Mouse (Mus musculus) midbrain, postnatal 0 days (tissue): ENCODE results near the gene Cdc37l1. TPM values are rescaled to one million over a fixed set of nuclear protein-coding genes. Genes with fewer than 3 reads are reported as not detected.

Experiments used
- ATAC-seq: fragments of 200-750 bp; cut with Nextera tagmentation; 2 replicates; pipeline ENCODE4 v1.8.0; 2017; ENCODE audit warnings: moderate number of reproducible peaks, mild to moderate bottlenecking, moderate TSS enrichment, moderate library complexity; ENCODE audit not compliant: low FRiP score
- DNase-seq: peaks from one replicate; pipeline ENCODE4 v3.0.0-alpha.2; 2015; ENCODE audit warnings: low spot score
- H3K27ac ChIP-seq: fragments of 300-500 bp; sonication (generic); 2 replicates; pipeline ENCODE4 v1.5.1; 2014; ENCODE audit warnings: low read depth, mild to moderate bottlenecking, low read length, mixed read lengths
- H3K27me3 ChIP-seq: fragments of 300-500 bp; sonication (generic); 2 replicates; pipeline ENCODE4 v1.6.1; 2014; ENCODE audit warnings: low read length, control low read depth, mixed read lengths; ENCODE audit not compliant: insufficient read depth
- H3K36me3 ChIP-seq: fragments of 300-500 bp; sonication (generic); 2 replicates; pipeline ENCODE4 v1.6.1; 2014; ENCODE audit warnings: low read length, control low read depth, mixed read lengths; ENCODE audit not compliant: insufficient read depth
- H3K4me1 ChIP-seq: fragments of 300-500 bp; sonication (generic); 2 replicates; pipeline ENCODE4 v1.6.1; 2014; ENCODE audit warnings: mild to moderate bottlenecking, control low read depth, antibody characterized with exemption, low read length, mixed read lengths; ENCODE audit not compliant: insufficient read depth
- H3K4me2 ChIP-seq: fragments of 300-500 bp; sonication (generic); 2 replicates; pipeline ENCODE4 v1.6.1; 2014; ENCODE audit warnings: low read depth, mild to moderate bottlenecking, low read length, mixed read lengths; ENCODE audit not compliant: poor library complexity, severe bottlenecking
- H3K4me3 ChIP-seq: fragments of 300-500 bp; sonication (generic); 2 replicates; pipeline ENCODE4 v1.5.1; 2014; ENCODE audit warnings: low read depth, mild to moderate bottlenecking, low read length, moderate library complexity
- H3K9ac ChIP-seq: fragments of 300-500 bp; sonication (generic); replicated peaks from 2 replicates; pipeline ENCODE4 v1.6.1; 2014; ENCODE audit warnings: mild to moderate bottlenecking, low read length, moderate library complexity, mixed read lengths; ENCODE audit not compliant: poor library complexity, severe bottlenecking
- H3K9me3 ChIP-seq: fragments of 300-500 bp; sonication (generic); 2 replicates; pipeline ENCODE4 v1.6.1; 2016; ENCODE audit warnings: low read length, control low read depth
- CTCF ChIP-seq: IDR thresholded peaks from 2 replicates; pipeline ENCODE4 v1.5.1; 2016; ENCODE audit warnings: antibody characterized with exemption, mild to moderate bottlenecking
- WGBS: fragments of 180-500 bp; shearing (Covaris S2); extraction: QIAGEN DNeasy Blood & Tissue Kit; methylation state at CpG from one replicate; pipeline ENCODE4 v1.1.7; 2014; 5-methylcytosine and 5-hydroxymethylcytosine counted together
- polyA plus RNA-seq: library from polyadenylated mRNA; unstranded; fragments of >200 nt; fragmentation: Nextera tagmentation; extraction: Ambion mirVana; gene quantifications from 2 replicates; pipeline ENCODE4 v1.2.1, GENCODE M21; 2015
- total RNA-seq: library from RNA; depleted of rRNA; stranded (reverse); fragments of >200 nt; gene quantifications from 2 replicates; pipeline ENCODE4 v1.2.3, GENCODE M21; 2014

Gene Cdc37l1
- total and polyA plus RNA-seq, 2 experiments from 2014 or later = 34.2 to 52.2 TPM

DNA sequence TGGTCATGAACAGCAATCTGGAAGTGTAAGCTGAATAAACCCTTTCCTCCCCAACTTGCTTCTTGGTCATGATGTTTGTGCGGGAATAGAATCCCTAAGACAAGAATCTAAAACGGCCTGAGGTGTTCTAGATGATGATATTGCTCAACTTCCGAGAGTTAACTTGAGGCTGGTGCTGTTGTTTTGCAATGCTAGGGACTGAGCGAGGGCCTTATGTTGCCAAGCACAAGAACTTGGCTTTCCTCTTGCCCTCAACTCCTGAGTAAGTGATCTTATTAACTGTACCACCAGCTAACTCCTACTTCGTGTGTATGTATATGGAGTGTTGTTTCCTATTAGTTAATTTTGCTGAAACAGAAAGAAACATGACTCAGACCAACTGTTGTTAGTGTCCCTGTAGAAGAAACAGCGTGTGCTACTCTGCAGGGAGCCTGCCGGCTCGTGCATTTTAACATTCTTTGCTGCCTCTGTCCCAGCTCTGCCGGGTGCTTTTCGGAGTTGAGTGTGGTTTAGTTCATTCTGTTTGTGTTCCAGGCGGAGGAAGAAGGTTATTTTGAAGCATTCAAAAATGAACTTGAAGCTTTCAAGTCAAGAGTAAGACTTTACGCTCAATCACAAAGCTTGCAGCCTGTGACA, 21.3 kb downstream of the Cdc37l1 start:
- H3K4me3 ChIP-seq = no peak overlapping the region
- WGBS = 86% methylated on average over 12 of the region's 12 CpGs
- no peaks in the 10 kb centered on the region for H3K9me3 ChIP-seq
- ATAC-seq (no peak), DNase-seq (no peak)
- no peaks in the 10 kb centered on the region for H3K4me1 ChIP-seq
- TF ChIP-seq CTCF = no peak
- H3K9ac ChIP-seq = no peak overlapping the region
- peaks cover 25% of the 10 kb centered on the region for H3K36me3 ChIP-seq
- H3K4me2 ChIP-seq = no peak overlapping the region
- H3K27me3 ChIP-seq = no peaks in the 10 kb centered on the region
- no peak overlapping the region for H3K27ac ChIP-seq

DNA sequence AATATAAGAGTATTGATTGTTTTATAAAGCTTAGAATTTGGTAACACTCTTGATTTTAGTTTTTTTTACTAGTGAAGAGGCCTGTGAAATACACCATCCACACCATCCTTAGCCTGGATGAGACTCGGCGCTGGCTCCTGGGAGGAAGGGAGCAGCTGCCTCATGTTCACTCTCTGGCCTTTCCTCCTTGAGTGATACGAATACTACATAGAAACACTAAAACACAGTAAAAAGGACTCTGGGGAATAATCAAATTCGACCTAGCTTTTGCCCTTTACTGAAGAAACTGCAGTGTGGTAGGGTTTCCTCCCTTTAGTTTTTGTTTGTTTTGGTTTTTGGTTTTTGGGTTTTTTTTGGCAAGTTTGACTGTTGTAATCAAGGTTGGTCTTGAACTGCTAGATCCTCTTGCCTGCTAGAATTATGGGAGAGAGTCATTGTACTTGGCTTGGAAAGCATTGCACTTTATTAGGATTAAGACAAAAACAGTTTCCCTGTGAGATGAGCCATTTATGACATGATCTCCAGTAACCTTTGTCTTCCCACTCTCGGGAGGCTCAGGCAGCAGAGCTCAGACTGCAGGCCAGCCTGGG, 24.4 kb downstream of the Cdc37l1 start:
- Histone ChIP-seq H3K27me3 (no peaks in the 10 kb centered on the region), H3K36me3 (peaks cover 13% of the 10 kb centered on the region), H3K4me1 (no peaks in the 10 kb centered on the region), H3K4me3 (no peak overlapping the region), H3K9ac (no peak overlapping the region), H3K27ac (no peak overlapping the region), H3K9me3 (no peaks in the 10 kb centered on the region), H3K4me2 (no peak overlapping the region)
- ATAC-seq (no peak), DNase-seq (no peak)
- no peak for TF ChIP-seq CTCF
- 82% methylated on average over 5 of the region's 5 CpGs for WGBS

DNA sequence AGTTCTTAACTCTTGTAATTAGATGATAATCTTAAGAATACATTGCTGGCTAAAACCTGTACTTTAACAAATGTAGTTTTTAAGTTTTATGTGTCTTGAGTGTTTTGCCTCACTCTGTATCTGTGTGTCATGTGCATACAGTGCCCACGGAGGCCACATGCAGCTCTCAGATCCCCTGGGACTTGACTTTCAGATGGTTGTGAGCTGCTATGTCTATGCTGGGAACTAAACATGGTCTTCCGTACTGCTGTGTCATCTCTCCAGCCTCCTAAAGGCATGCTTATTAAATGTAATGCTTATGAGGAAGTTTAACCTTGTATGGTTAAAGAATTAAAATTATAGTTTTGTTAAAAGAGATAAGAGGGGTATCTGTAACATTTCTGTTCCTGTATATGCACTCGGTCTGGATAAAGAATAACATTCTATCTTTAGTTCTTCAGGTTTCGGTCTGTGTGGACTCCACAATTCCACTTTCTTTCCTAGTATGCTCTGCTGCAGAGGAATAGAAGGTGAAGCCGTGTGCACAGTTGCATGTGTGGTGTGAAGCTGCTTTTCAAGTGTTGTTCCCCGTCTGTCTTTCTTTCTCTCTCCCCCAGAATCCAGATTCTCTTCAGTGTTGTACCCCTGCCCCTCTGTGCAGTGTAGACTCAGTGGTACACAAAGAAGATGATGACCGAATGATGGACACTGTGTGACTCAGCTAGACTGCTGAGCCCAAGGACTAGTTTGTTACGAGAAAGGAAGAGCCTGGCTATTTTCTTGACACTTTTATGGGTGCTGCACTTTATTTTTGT, 25.5 kb downstream of the Cdc37l1 start:
- ATAC-seq = no peak
- H3K9me3 ChIP-seq = no peaks in the 10 kb centered on the region
- H3K9ac ChIP-seq = no peak overlapping the region
- no peaks in the 10 kb centered on the region for H3K4me1 ChIP-seq
- H3K4me2 ChIP-seq = no peak overlapping the region
- WGBS = 90% methylated on average over 8 of the region's 8 CpGs
- H3K4me3 ChIP-seq = no peak overlapping the region
- no peak for TF ChIP-seq CTCF
- no peaks in the 10 kb centered on the region for H3K27me3 ChIP-seq
- no peak overlapping the region for H3K27ac ChIP-seq
- H3K36me3 ChIP-seq = peaks cover 13% of the 10 kb centered on the region
- no peak for DNase-seq

DNA sequence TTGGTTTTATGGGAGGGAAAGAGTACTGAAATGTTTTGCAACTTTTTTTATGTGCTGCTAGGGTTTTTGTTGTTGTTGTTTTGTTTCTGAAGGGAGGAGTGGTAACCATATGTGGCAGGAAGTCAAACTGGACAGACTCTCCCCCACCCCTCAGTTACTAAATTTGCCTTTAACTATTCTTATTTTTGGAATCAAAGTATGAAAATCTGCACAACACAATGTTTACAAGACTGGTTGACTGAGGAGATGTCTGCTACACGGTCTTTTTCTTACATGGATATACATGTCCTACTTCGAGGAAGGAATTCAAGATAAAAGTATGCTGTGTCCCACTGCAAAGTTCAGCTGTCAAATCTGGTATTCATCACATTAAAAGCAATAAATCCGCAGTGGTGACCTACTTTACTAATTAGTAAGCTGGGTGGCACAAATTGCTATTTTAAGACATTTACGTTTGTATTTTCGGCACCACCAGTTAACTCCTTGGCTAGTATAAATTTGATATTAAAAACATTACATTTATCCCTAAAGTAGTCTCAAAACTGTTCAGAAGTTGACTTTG, 26.1 kb downstream of the Cdc37l1 start:
- Histone ChIP-seq H3K4me2 (no peak overlapping the region), H3K9ac (no peak overlapping the region), H3K9me3 (no peaks in the 10 kb centered on the region), H3K27me3 (no peaks in the 10 kb centered on the region), H3K27ac (no peak overlapping the region), H3K36me3 (peaks cover 13% of the 10 kb centered on the region), H3K4me3 (no peak overlapping the region), H3K4me1 (no peaks in the 10 kb centered on the region)
- ATAC-seq (no peak), DNase-seq (no peak)
- WGBS = 86% methylated on average over 5 of the region's 5 CpGs
- TF ChIP-seq CTCF = no peak

DNA sequence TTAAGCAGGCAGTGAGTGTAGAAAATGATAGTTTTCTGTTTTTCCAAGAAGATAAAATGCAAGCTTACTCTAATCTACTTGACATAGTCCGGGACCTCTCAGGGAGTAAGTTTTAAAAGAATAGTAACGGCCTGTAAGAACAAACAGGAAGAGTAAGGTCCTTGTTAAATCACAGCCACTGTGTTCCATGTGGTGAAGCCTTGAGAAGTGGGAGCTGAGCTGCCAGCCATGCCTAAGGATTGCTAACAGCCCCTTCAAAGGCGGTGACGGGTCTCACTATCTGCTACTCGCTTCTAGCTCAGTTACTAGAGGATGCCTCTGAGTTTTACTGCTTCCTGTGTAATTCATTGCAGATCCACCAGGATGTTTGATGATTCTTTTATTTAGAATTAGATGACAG, 26.6 kb downstream of the Cdc37l1 start:
- ATAC-seq = no peak
- no peak for TF ChIP-seq CTCF
- H3K27ac ChIP-seq = no peak overlapping the region
- H3K4me2 ChIP-seq = no peak overlapping the region
- WGBS = 83% methylated on average over 5 of the region's 5 CpGs
- H3K27me3 ChIP-seq = no peaks in the 10 kb centered on the region
- DNase-seq = no peak
- H3K9me3 ChIP-seq = no peaks in the 10 kb centered on the region
- peaks cover 14% of the 10 kb centered on the region for H3K36me3 ChIP-seq
- H3K4me1 ChIP-seq = no peaks in the 10 kb centered on the region
- H3K4me3 ChIP-seq = no peak overlapping the region
- H3K9ac ChIP-seq = no peak overlapping the region

DNA sequence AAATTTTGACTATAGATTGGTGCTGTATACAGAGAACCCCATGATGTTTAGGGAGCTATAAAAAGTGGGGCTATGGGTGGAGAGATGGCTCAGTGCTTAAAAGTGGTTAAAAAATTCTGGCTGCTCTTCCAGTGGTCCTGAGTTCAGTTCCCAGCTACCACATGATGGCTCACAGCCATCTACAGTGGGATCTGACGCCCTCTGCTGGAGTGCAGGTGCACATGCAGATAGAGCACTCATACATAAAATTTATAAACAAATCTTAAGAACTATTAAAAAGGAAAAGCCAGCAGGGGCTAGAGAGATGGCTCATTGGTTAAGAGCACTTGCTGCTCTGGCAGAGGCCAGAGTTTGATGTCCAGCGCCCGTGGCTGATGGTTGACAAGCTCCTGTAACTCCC, 29.5 kb downstream of the Cdc37l1 start:
- 90% methylated on average over 3 of the region's 3 CpGs for WGBS
- Histone ChIP-seq H3K4me1 (no peaks in the 10 kb centered on the region), H3K9me3 (no peaks in the 10 kb centered on the region), H3K4me3 (no peak overlapping the region), H3K36me3 (peaks cover 16% of the 10 kb centered on the region), H3K27me3 (no peaks in the 10 kb centered on the region), H3K9ac (no peak overlapping the region), H3K27ac (no peak overlapping the region), H3K4me2 (no peak overlapping the region)
- TF ChIP-seq CTCF = peak; percentile 47
- no peak for ATAC-seq
- DNase-seq = no peak
